Mouse (Mus musculus) frontal cortex, adult 2 months (tissue): ENCODE data around the gene Slc25a23. TPM values are rescaled to one million over a fixed set of nuclear protein-coding genes. Genes with fewer than 3 reads are reported as not detected.

Experiments
- DNase-seq, 2 experiments: peaks; one replicate each; pipeline ENCODE4 v3.0.0; 2022; ENCODE audit warnings: low spot score in 1 of 2; ENCODE audit errors: extremely low spot score in 1 of 2
- polyA plus RNA-seq: library from polyadenylated mRNA; depleted of rRNA; stranded (reverse); fragments of >200 nt; gene quantifications from 2 replicates; pipeline ENCODE4 v1.2.3, GENCODE M21; 2012; rRNA removed

The Slc25a23 gene
- polyA plus RNA-seq: 290 and 350 TPM in 2 replicates

GRCm38 (mm10) chr17:57059486-57059977 is at the start of gene Slc25a23:
Slc25a23 (minus strand) TSS chr17:57059863.
- DNase-seq: peak; percentile 58 to 79

GRCm38 (mm10) chr17:57108666-57109171 is 49.1 kb upstream of the Slc25a23 start:
- no peak for DNase-seq

- DNase-seq: no peak
Observed at GRCm38 (mm10) chr17:57108040-57108665, 48.5 kb upstream of the Slc25a23 start.

- no peak for DNase-seq
Observed at GRCm38 (mm10) chr17:57107064-57107463, 47.4 kb upstream of the Slc25a23 start.

- no peak for DNase-seq
Observed at GRCm38 (mm10) chr17:57106035-57106368, 46.3 kb upstream of the Slc25a23 start.

GRCm38 (mm10) chr17:57105181-57106034 is 45.7 kb upstream of the Slc25a23 start, which contains the start of gene Tnfsf9:
Tnfsf9 (plus strand) TSS chr17:57105325.
- DNase-seq: no peak

- no peak for DNase-seq
Observed at GRCm38 (mm10) chr17:57104496-57104895, 44.8 kb upstream of the Slc25a23 start.

- no peak for DNase-seq
Observed at GRCm38 (mm10) chr17:57102276-57102675, 42.6 kb upstream of the Slc25a23 start.

- no peak for DNase-seq
Observed at GRCm38 (mm10) chr17:57099629-57100325, 40.1 kb upstream of the Slc25a23 start.

- DNase-seq: no peak
Observed at GRCm38 (mm10) chr17:57098321-57098720, 38.7 kb upstream of the Slc25a23 start.

- peak; percentile 63 to 90 for DNase-seq
Observed at GRCm38 (mm10) chr17:57096623-57096920, 36.9 kb upstream of the Slc25a23 start.

- peak in 1 of 2 experiments; percentile 46 for DNase-seq
Observed at GRCm38 (mm10) chr17:57095855-57096622, 36.4 kb upstream of the Slc25a23 start.

- no peak for DNase-seq
Observed at GRCm38 (mm10) chr17:57094222-57094621, 34.6 kb upstream of the Slc25a23 start.

- peak; percentile 80 to 92 for DNase-seq
Observed at GRCm38 (mm10) chr17:57087049-57087832, 27.6 kb upstream of the Slc25a23 start, which contains the start of gene Tubb4a. Tubb4a (minus strand) TSS chr17:57087782.

- DNase-seq: no peak
Observed at GRCm38 (mm10) chr17:57085970-57086757, 26.5 kb upstream of the Slc25a23 start.

- no peak for DNase-seq
Observed at GRCm38 (mm10) chr17:57082481-57082880, 22.8 kb upstream of the Slc25a23 start.

GRCm38 (mm10) chr17:57081234-57081842 is 21.7 kb upstream of the Slc25a23 start:
- DNase-seq: no peak

GRCm38 (mm10) chr17:57079919-57080318 is 20.3 kb upstream of the Slc25a23 start:
- no peak for DNase-seq
